Mouse (Mus musculus) embryonic fibroblast, embryonic 13.5 days (primary cell): ENCODE measurements around the gene Arhgef3.

Source experiments
- CTCF ChIP-seq: IDR thresholded peaks from 2 replicates; pipeline ENCODE4 v1.5.1; 2011; ENCODE audit warnings: mild to moderate bottlenecking, control low read depth, low read length, moderate library complexity, borderline replicate concordance; ENCODE audit not compliant: insufficient read depth
- POLR2A ChIP-seq: IDR thresholded peaks from 2 replicates; pipeline ENCODE4 v1.6.1; 2011; ENCODE audit warnings: low read depth, mild to moderate bottlenecking, control low read depth, low read length, moderate library complexity

- TF ChIP-seq CTCF, result no peak
- TF ChIP-seq POLR2A, result no peak
Measured at GRCm38 (mm10) chr14:27351051-27351475, 236.4 kb downstream of the Arhgef3 start.
